Mouse (Mus musculus): ENCODE results near the gene Gria1. TPM values are rescaled to one million over a fixed set of nuclear protein-coding genes. Genes with fewer than 3 reads are reported as not detected.

The Gria1 gene
- total and polyA plus RNA-seq, 2 experiments from 2014 or later = 2.1 to 5.6 TPM

- no peak overlapping the region for H3K27ac ChIP-seq (ENCODE audit: low read depth)
- no peaks in the 10 kb centered on the region for H3K4me1 ChIP-seq (ENCODE audit: control insufficient read depth, insufficient read depth)
- TF ChIP-seq CTCF (IDR thresholded peaks at IDR 0.05; ENCODE audit: low read depth) (no peak), EP300 (IDR thresholded peaks at IDR 0.05; ENCODE audit: low read depth) (no peak)
- H3K27me3 ChIP-seq (ENCODE audit: control insufficient read depth, insufficient read depth, low read length) = no peaks in the 10 kb centered on the region
- no peak for DNase-seq (ENCODE audit: low spot score)
- no peaks in the 10 kb centered on the region for H3K36me3 ChIP-seq (replicated peaks; ENCODE audit: control insufficient read depth, insufficient read depth, low read length)
- H3K4me2 ChIP-seq (ENCODE audit: low read depth, low read length) = no peak overlapping the region
- no peaks in the 10 kb centered on the region for H3K9me3 ChIP-seq (replicated peaks; ENCODE audit: control insufficient read depth, low read length)
- no peak overlapping the region for H3K4me3 ChIP-seq (ENCODE audit: low read depth, low read length)
- 65% methylated on average over 4 of the region's 4 CpGs for whole genome bisulfite sequencing
- no peak overlapping the region for H3K9ac ChIP-seq (replicated peaks; ENCODE audit: low read depth, low read length)
- no peak for ATAC-seq (ENCODE audit: insufficient read depth, low read depth)
Measured at GRCm38 (mm10) chr11:57248870-57249269, 237.7 kb downstream of the Gria1 start.

GRCm38 (mm10) chr11:57250129-57250528 is 238.9 kb downstream of the Gria1 start:
- TF ChIP-seq CTCF (IDR thresholded peaks at IDR 0.05; ENCODE audit: low read depth) (no peak), EP300 (IDR thresholded peaks at IDR 0.05; ENCODE audit: low read depth) (no peak)
- 69% methylated on average over 7 of the region's 7 CpGs for WGBS
- ATAC-seq (ENCODE audit: insufficient read depth, low read depth) (no peak), DNase-seq (ENCODE audit: low spot score) (no peak)
- Histone ChIP-seq H3K9me3 (replicated peaks; ENCODE audit: control insufficient read depth, low read length) (no peaks in the 10 kb centered on the region), H3K4me3 (ENCODE audit: low read depth, low read length) (no peak overlapping the region), H3K4me1 (ENCODE audit: control insufficient read depth, insufficient read depth) (no peaks in the 10 kb centered on the region), H3K36me3 (replicated peaks; ENCODE audit: control insufficient read depth, insufficient read depth, low read length) (no peaks in the 10 kb centered on the region), H3K27me3 (ENCODE audit: control insufficient read depth, insufficient read depth, low read length) (no peaks in the 10 kb centered on the region), H3K9ac (replicated peaks; ENCODE audit: low read depth, low read length) (no peak overlapping the region), H3K4me2 (ENCODE audit: low read depth, low read length) (no peak overlapping the region), H3K27ac (ENCODE audit: low read depth) (no peak overlapping the region)

GRCm38 (mm10) chr11:57271687-57272086 is 260.5 kb downstream of the Gria1 start:
- Histone ChIP-seq H3K36me3 (replicated peaks; ENCODE audit: control insufficient read depth, insufficient read depth, low read length) (no peaks in the 10 kb centered on the region), H3K9me3 (replicated peaks; ENCODE audit: control insufficient read depth, low read length) (no peaks in the 10 kb centered on the region), H3K27ac (ENCODE audit: low read depth) (no peak overlapping the region), H3K4me1 (ENCODE audit: control insufficient read depth, insufficient read depth) (no peaks in the 10 kb centered on the region), H3K27me3 (ENCODE audit: control insufficient read depth, insufficient read depth, low read length) (no peaks in the 10 kb centered on the region), H3K4me3 (ENCODE audit: low read depth, low read length) (no peak overlapping the region), H3K9ac (replicated peaks; ENCODE audit: low read depth, low read length) (no peak overlapping the region), H3K4me2 (ENCODE audit: low read depth, low read length) (no peak overlapping the region)
- WGBS = 87% methylated on average over 8 of the region's 8 CpGs
- no peak for DNase-seq (ENCODE audit: low spot score)
- TF ChIP-seq CTCF (IDR thresholded peaks at IDR 0.05; ENCODE audit: low read depth) = no peak
- TF ChIP-seq EP300 (IDR thresholded peaks at IDR 0.05; ENCODE audit: low read depth) = no peak
- ATAC-seq (ENCODE audit: insufficient read depth, low read depth) = no peak

GRCm38 (mm10) chr11:57274687-57275086 is 263.5 kb downstream of the Gria1 start:
- Histone ChIP-seq H3K9ac (replicated peaks; ENCODE audit: low read depth, low read length) (no peak overlapping the region), H3K9me3 (replicated peaks; ENCODE audit: control insufficient read depth, low read length) (no peaks in the 10 kb centered on the region), H3K27ac (ENCODE audit: low read depth) (no peak overlapping the region), H3K4me2 (ENCODE audit: low read depth, low read length) (no peak overlapping the region), H3K4me3 (ENCODE audit: low read depth, low read length) (no peak overlapping the region), H3K36me3 (replicated peaks; ENCODE audit: control insufficient read depth, insufficient read depth, low read length) (no peaks in the 10 kb centered on the region), H3K27me3 (ENCODE audit: control insufficient read depth, insufficient read depth, low read length) (no peaks in the 10 kb centered on the region), H3K4me1 (ENCODE audit: control insufficient read depth, insufficient read depth) (no peaks in the 10 kb centered on the region; the same call in 1 of the 2 replicates)
- no peak for ATAC-seq (ENCODE audit: insufficient read depth, low read depth)
- no peak for DNase-seq (ENCODE audit: low spot score)
- 86% methylated on average over 4 of the region's 4 CpGs for WGBS
- TF ChIP-seq EP300 (IDR thresholded peaks at IDR 0.05; ENCODE audit: low read depth) = no peak
- no peak for TF ChIP-seq CTCF (IDR thresholded peaks at IDR 0.05; ENCODE audit: low read depth)

- 12% methylated on average over 10 of the region's 10 CpGs for WGBS
- no peak for ATAC-seq (ENCODE audit: insufficient read depth, low read depth)
Measured at GRCm38 (mm10) chr11:57278056-57278455, 266.9 kb downstream of the Gria1 start.

GRCm38 (mm10) chr11:57286119-57286518 is 274.9 kb downstream of the Gria1 start:
- TF ChIP-seq EP300 (IDR thresholded peaks at IDR 0.05; ENCODE audit: low read depth) = no peak
- TF ChIP-seq CTCF (IDR thresholded peaks at IDR 0.05; ENCODE audit: low read depth) = no peak
- no peak for DNase-seq (ENCODE audit: low spot score)
- ATAC-seq (ENCODE audit: insufficient read depth, low read depth) = no peak
- H3K4me3 ChIP-seq (ENCODE audit: low read depth, low read length) = no peak overlapping the region
- H3K9ac ChIP-seq (replicated peaks; ENCODE audit: low read depth, low read length) = no peak overlapping the region
- WGBS = 68% methylated on average over 2 of the region's 2 CpGs
- H3K9me3 ChIP-seq (replicated peaks; ENCODE audit: control insufficient read depth, low read length) = no peaks in the 10 kb centered on the region
- H3K4me2 ChIP-seq (ENCODE audit: low read depth, low read length) = no peak overlapping the region
- no peaks in the 10 kb centered on the region for H3K36me3 ChIP-seq (replicated peaks; ENCODE audit: control insufficient read depth, insufficient read depth, low read length)
- no peaks in the 10 kb centered on the region for H3K27me3 ChIP-seq (ENCODE audit: control insufficient read depth, insufficient read depth, low read length)
- H3K4me1 ChIP-seq (ENCODE audit: control insufficient read depth, insufficient read depth) = no peaks in the 10 kb centered on the region
- no peak overlapping the region for H3K27ac ChIP-seq (ENCODE audit: low read depth)

More at GRCm38 (mm10) chr11:57278056-57278455, 266.9 kb downstream of the Gria1 start:
- Histone ChIP-seq H3K9me3 (replicated peaks; ENCODE audit: control insufficient read depth, low read length) (no peaks in the 10 kb centered on the region), H3K27ac (ENCODE audit: low read depth) (no peak overlapping the region), H3K4me2 (ENCODE audit: low read depth, low read length) (peak overlapping the region; percentile 5; the same call in 1 of the 2 replicates), H3K36me3 (replicated peaks; ENCODE audit: control insufficient read depth, insufficient read depth, low read length) (no peaks in the 10 kb centered on the region), H3K9ac (replicated peaks; ENCODE audit: low read depth, low read length) (no peak overlapping the region), H3K4me3 (ENCODE audit: low read depth, low read length) (no peak overlapping the region), H3K4me1 (ENCODE audit: control insufficient read depth, insufficient read depth) (no peaks in the 10 kb centered on the region; the same call in 1 of the 2 replicates), H3K27me3 (ENCODE audit: control insufficient read depth, insufficient read depth, low read length) (no peaks in the 10 kb centered on the region)
- TF ChIP-seq CTCF (IDR thresholded peaks at IDR 0.05; ENCODE audit: low read depth) = no peak
- TF ChIP-seq EP300 (IDR thresholded peaks at IDR 0.05; ENCODE audit: low read depth) = no peak
- DNase-seq (ENCODE audit: low spot score) = peak; percentile 26

Measured in heart, postnatal 0 days (tissue).